Mouse (Mus musculus): ENCODE data around the gene Mrpl17. TPM values are rescaled to one million over a fixed set of nuclear protein-coding genes. Genes with fewer than 3 reads are reported as not detected.

Mrpl17 gene
- polyA plus RNA-seq, 1 experiment from 2014 or later: 266 TPM

DNA sequence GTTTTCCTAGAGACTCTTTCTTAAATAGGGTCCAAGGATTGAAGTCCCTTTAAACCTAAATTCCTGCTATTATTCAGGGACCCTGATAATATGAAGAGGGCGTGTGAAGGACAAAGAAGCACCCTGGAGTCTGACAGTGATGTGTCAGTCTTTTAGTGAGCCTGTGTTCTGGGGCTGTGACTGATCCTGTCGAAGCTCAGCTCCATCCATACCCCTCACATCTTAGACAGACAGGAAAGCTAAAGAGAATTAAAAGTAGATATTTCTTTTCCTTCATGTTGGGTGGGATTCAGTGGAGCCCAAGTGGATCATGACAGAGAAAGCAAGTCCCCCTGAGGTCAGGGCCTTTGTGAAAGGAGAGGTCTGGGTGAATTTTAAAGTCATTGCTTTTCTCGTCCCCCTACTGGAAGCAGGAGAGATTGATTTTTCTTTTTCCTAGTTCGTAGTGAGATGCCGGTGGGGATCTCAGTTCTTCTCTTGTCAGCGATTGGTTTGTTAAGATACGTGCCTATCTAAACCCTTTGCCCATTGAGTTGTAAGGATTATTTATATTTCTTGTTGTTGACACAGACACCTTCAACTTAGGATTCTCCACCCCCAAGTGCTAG is 15.0 kb downstream of the Mrpl17 start:
- WGBS (ENCODE audit: insufficient replicate concordance): 19% methylated on average over 7 of the region's 7 CpGs
- no peak overlapping the region for H3K27ac ChIP-seq (ENCODE audit: low read depth, low read length)
- no peak overlapping the region for H3K4me3 ChIP-seq (ENCODE audit: low read depth, low read length)
- no peaks in the 10 kb centered on the region for H3K36me3 ChIP-seq (ENCODE audit: control insufficient read depth, insufficient read depth, low read length)
- no peak overlapping the region for H3K9ac ChIP-seq (ENCODE audit: low read depth, low read length)
- H3K4me2 ChIP-seq: no peak overlapping the region
- H3K4me1 ChIP-seq (ENCODE audit: control insufficient read depth, insufficient read depth, low read length): no peaks in the 10 kb centered on the region
- no peaks in the 10 kb centered on the region for H3K9me3 ChIP-seq (replicated peaks; ENCODE audit: control insufficient read depth, low read length)
- H3K27me3 ChIP-seq (ENCODE audit: control insufficient read depth, insufficient read depth, low read length): no peaks in the 10 kb centered on the region
- ATAC-seq (replicated peaks; ENCODE audit: insufficient number of reproducible peaks, low FRiP score, low TSS enrichment): no peak

GRCm38 (mm10) chr7:105793701-105794100 is 17.2 kb downstream of the Mrpl17 start:
- no peaks in the 10 kb centered on the region for H3K9me3 ChIP-seq (replicated peaks; ENCODE audit: control insufficient read depth, low read length)
- H3K9ac ChIP-seq (ENCODE audit: low read depth, low read length): no peak overlapping the region
- no peak overlapping the region for H3K4me3 ChIP-seq (ENCODE audit: low read depth, low read length)
- WGBS (ENCODE audit: insufficient replicate concordance): 76% methylated on average over 7 of the region's 7 CpGs
- 0 out of 2 replicates have a peak, but pooled peaks cover 2% of the 10 kb centered on the region for H3K27me3 ChIP-seq (ENCODE audit: control insufficient read depth, insufficient read depth, low read length)
- no peak for ATAC-seq (replicated peaks; ENCODE audit: insufficient number of reproducible peaks, low FRiP score, low TSS enrichment)
- no peaks in the 10 kb centered on the region for H3K36me3 ChIP-seq (ENCODE audit: control insufficient read depth, insufficient read depth, low read length)
- no peak overlapping the region for H3K27ac ChIP-seq (ENCODE audit: low read depth, low read length)
- no peaks in the 10 kb centered on the region for H3K4me1 ChIP-seq (ENCODE audit: control insufficient read depth, insufficient read depth, low read length)
- H3K4me2 ChIP-seq: no peak overlapping the region

GRCm38 (mm10) chr7:105791147-105791546 is 19.8 kb downstream of the Mrpl17 start:
- Histone ChIP-seq H3K4me1 (ENCODE audit: control insufficient read depth, insufficient read depth, low read length) (no peaks in the 10 kb centered on the region), H3K4me2 (no peak overlapping the region), H3K9ac (ENCODE audit: low read depth, low read length) (no peak overlapping the region), H3K27ac (ENCODE audit: low read depth, low read length) (no peak overlapping the region), H3K9me3 (replicated peaks; ENCODE audit: control insufficient read depth, low read length) (no peaks in the 10 kb centered on the region), H3K4me3 (ENCODE audit: low read depth, low read length) (no peak overlapping the region), H3K36me3 (ENCODE audit: control insufficient read depth, insufficient read depth, low read length) (no peaks in the 10 kb centered on the region), H3K27me3 (ENCODE audit: control insufficient read depth, insufficient read depth, low read length) (0 out of 2 replicates have a peak, but pooled peaks cover 2% of the 10 kb centered on the region)
- ATAC-seq (replicated peaks; ENCODE audit: insufficient number of reproducible peaks, low FRiP score, low TSS enrichment): no peak
- 82% methylated on average over 1 of the region's 1 CpGs for WGBS (ENCODE audit: insufficient replicate concordance)

GRCm38 (mm10) chr7:105787285-105788140 is 23.4 kb downstream of the Mrpl17 start, which contains the start of gene Dchs1:
Dchs1 (minus strand) TSS chr7:105787654.
- Histone ChIP-seq H3K27ac (ENCODE audit: low read depth, low read length) (peak within 1 kb of the TSS; percentile 76), H3K9me3 (replicated peaks; ENCODE audit: control insufficient read depth, low read length) (no peaks in the 10 kb centered on the region), H3K36me3 (ENCODE audit: control insufficient read depth, insufficient read depth, low read length) (no peaks in the 10 kb centered on the region), H3K27me3 (ENCODE audit: control insufficient read depth, insufficient read depth, low read length) (0 out of 2 replicates have a peak, but pooled peaks cover 2% of the 10 kb centered on the region), H3K9ac (ENCODE audit: low read depth, low read length) (peak within 1 kb of the TSS; percentile 91), H3K4me2 (peak within 1 kb of the TSS; percentile 73), H3K4me1 (ENCODE audit: control insufficient read depth, insufficient read depth, low read length) (peaks cover 5% of the 10 kb centered on the region; the same call in 1 of the 2 replicates), H3K4me3 (ENCODE audit: low read depth, low read length) (peak within 1 kb of the TSS; percentile 85)
- under 1% methylated on average over 51 of the region's 97 CpGs for WGBS (ENCODE audit: insufficient replicate concordance)
- peak; percentile 74 for ATAC-seq (replicated peaks; ENCODE audit: insufficient number of reproducible peaks, low FRiP score, low TSS enrichment)

- no peaks in the 10 kb centered on the region for H3K9me3 ChIP-seq (replicated peaks; ENCODE audit: control insufficient read depth, low read length)
- peak overlapping the region; percentile 76 for H3K27ac ChIP-seq (ENCODE audit: low read depth, low read length)
- H3K36me3 ChIP-seq (ENCODE audit: control insufficient read depth, insufficient read depth, low read length): 0 out of 2 replicates have a peak, but pooled peaks cover 3% of the 10 kb centered on the region
- H3K9ac ChIP-seq (ENCODE audit: low read depth, low read length): peak overlapping the region; percentile 91
- H3K4me1 ChIP-seq (ENCODE audit: control insufficient read depth, insufficient read depth, low read length): peaks cover 5% of the 10 kb centered on the region; the same call in 1 of the 2 replicates
- WGBS (ENCODE audit: insufficient replicate concordance): 5% methylated on average over 20 of the region's 20 CpGs
- peak overlapping the region; percentile 85 for H3K4me3 ChIP-seq (ENCODE audit: low read depth, low read length)
- 0 out of 2 replicates have a peak, but pooled peaks cover 2% of the 10 kb centered on the region for H3K27me3 ChIP-seq (ENCODE audit: control insufficient read depth, insufficient read depth, low read length)
- H3K4me2 ChIP-seq: peak overlapping the region; percentile 73
- peak; percentile 60 for ATAC-seq (replicated peaks; ENCODE audit: insufficient number of reproducible peaks, low FRiP score, low TSS enrichment)
Measured at GRCm38 (mm10) chr7:105786506-105787284, 24.2 kb downstream of the Mrpl17 start.

DNA sequence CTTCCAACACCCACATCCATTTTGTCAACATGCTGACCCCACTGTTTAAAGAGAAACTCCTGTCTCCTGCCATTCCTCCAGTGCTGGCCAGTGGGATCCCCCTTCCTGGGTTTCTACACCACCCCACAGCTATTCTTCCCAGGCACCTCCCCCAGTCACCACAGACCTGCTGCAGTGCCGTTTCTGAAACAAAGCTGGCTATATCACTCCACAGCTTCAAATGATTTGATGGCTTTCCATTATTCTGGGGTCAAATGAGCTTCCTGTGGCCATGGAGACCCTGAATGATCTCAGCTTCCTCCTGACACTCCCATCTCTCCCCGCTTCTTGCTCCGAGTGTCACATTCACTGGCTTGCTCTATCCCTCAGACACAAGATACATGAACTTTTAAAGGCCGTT is 26.3 kb downstream of the Mrpl17 start:
- Histone ChIP-seq H3K4me1 (ENCODE audit: control insufficient read depth, insufficient read depth, low read length) (peaks cover 5% of the 10 kb centered on the region; the same call in 1 of the 2 replicates), H3K9me3 (replicated peaks; ENCODE audit: control insufficient read depth, low read length) (no peaks in the 10 kb centered on the region), H3K27me3 (ENCODE audit: control insufficient read depth, insufficient read depth, low read length) (0 out of 2 replicates have a peak, but pooled peaks cover 2% of the 10 kb centered on the region), H3K27ac (ENCODE audit: low read depth, low read length) (no peak overlapping the region), H3K36me3 (ENCODE audit: control insufficient read depth, insufficient read depth, low read length) (0 out of 2 replicates have a peak, but pooled peaks cover 3% of the 10 kb centered on the region), H3K4me3 (ENCODE audit: low read depth, low read length) (no peak overlapping the region), H3K4me2 (peak overlapping the region; percentile 16; the same call in 1 of the 2 replicates), H3K9ac (ENCODE audit: low read depth, low read length) (no peak overlapping the region)
- no peak for ATAC-seq (replicated peaks; ENCODE audit: insufficient number of reproducible peaks, low FRiP score, low TSS enrichment)
- 32% methylated on average over 4 of the region's 4 CpGs for WGBS (ENCODE audit: insufficient replicate concordance)

DNA sequence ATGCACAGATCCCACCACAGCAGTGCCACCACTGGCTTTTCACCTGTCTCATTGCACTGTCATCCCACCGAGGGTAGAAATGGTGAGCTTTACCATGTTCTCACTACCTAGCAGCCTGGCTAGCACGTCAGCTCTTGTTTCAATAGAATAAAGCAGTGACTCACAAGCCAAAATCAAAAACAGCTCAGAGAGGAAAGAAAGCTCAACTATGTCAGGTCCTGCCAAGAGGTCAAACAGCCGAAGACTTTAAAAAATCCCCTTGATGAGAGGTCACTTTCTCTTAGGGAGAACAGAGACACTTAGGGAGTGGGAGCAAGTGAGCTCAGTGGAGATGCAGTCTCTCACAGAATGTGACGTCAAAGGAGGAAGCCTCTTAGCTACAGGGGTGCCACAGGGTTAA is 27.0 kb downstream of the Mrpl17 start:
- H3K9ac ChIP-seq (ENCODE audit: low read depth, low read length): no peak overlapping the region
- no peak overlapping the region for H3K4me3 ChIP-seq (ENCODE audit: low read depth, low read length)
- H3K36me3 ChIP-seq (ENCODE audit: control insufficient read depth, insufficient read depth, low read length): 0 out of 2 replicates have a peak, but pooled peaks cover 3% of the 10 kb centered on the region
- H3K27me3 ChIP-seq (ENCODE audit: control insufficient read depth, insufficient read depth, low read length): 0 out of 2 replicates have a peak, but pooled peaks cover under 1% of the 10 kb centered on the region
- H3K4me1 ChIP-seq (ENCODE audit: control insufficient read depth, insufficient read depth, low read length): peaks cover 12% of the 10 kb centered on the region
- H3K27ac ChIP-seq (ENCODE audit: low read depth, low read length): no peak overlapping the region
- H3K4me2 ChIP-seq: no peak overlapping the region
- no peaks in the 10 kb centered on the region for H3K9me3 ChIP-seq (replicated peaks; ENCODE audit: control insufficient read depth, low read length)
- 43% methylated on average over 4 of the region's 4 CpGs for WGBS (ENCODE audit: insufficient replicate concordance)
- ATAC-seq (replicated peaks; ENCODE audit: insufficient number of reproducible peaks, low FRiP score, low TSS enrichment): no peak
